Mouse (Mus musculus): Measurements from ENCODE around the gene Pdzk1. TPM values are rescaled to one million over a fixed set of nuclear protein-coding genes. Genes with fewer than 3 reads are reported as not detected.

Gene Pdzk1
- total RNA-seq, 4 experiments from 2014 or later: not detected

DNA sequence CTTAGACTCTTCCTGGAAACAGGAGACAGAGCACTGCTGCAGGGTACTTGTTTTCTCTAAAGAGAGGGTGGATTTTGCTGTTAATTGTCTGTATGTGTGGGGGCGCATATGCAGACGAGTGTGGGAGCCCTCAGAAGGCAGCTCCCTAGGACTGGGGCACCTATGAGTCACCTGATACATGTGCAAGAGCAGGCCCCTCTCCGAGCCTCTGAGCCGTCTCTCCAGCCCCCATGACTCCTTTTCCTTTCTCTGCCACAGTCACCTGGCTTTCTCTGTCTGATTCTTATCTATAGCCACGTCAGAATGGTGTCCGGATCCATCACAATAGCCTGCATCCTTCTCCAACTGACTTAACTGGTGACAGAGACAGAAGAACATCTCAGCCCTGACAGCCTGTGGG is 52.5 kb downstream of the Pdzk1 start:
- DNase-seq (ENCODE audit: low spot score in 2 of 2): no peak

DNA sequence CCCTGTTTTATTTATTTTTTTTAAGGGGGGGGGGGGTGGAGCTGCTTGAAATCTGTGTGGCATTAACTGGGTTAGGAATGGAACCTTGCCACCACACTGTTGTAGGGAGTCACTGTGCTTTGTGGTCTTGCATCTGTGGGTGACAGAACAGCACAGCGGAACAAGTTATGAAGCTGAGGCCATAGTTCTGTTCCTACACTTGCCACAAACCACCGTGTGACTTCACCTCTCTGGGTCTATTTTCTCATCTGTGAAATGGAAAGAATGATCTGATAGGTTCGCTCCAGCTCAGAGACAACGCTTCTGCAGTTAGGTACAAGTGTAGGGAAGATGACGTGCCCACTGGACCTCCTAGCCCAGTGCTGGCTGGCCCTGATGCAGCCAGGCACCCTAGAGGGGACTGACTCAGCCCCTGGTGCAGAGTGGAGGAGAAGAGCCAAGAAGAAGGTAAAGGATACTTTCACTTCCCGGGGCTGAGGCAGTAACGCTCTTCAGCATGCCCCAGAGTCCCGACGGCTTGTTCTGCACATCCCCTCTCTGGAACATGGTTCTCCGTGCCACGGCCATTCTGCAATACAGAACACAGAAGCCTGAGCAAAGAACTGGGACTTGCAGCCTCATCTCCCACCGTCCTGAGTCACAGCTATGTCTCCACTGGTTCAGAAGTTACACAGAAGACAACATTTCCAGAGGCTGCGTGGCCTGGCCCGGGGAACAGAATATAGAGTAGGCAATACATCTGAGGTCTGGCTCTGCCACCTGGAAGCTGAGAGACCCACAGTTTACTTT is 53.2 kb downstream of the Pdzk1 start:
- no peak for DNase-seq (ENCODE audit: low spot score in 2 of 2)

DNA sequence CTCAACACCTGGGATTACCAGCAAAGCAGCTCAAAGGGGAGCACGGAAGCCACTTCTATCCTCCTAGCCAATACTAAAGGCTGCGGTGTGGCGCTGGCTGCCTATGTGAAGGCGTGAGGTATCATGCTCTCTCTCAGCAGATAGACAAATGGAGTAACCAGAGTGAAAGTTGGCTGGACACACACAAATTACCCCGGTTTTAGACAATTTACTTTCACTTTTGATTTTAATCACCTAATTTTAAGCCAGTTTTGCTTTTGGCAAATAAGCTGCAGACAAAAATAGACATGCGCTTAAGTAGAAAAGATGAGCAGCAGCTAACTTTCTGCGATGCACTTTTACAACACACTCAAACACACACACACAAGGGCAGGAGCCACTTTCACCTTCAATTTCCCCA is 54.6 kb downstream of the Pdzk1 start:
- DNase-seq (ENCODE audit: low spot score in 2 of 2): no peak

DNA sequence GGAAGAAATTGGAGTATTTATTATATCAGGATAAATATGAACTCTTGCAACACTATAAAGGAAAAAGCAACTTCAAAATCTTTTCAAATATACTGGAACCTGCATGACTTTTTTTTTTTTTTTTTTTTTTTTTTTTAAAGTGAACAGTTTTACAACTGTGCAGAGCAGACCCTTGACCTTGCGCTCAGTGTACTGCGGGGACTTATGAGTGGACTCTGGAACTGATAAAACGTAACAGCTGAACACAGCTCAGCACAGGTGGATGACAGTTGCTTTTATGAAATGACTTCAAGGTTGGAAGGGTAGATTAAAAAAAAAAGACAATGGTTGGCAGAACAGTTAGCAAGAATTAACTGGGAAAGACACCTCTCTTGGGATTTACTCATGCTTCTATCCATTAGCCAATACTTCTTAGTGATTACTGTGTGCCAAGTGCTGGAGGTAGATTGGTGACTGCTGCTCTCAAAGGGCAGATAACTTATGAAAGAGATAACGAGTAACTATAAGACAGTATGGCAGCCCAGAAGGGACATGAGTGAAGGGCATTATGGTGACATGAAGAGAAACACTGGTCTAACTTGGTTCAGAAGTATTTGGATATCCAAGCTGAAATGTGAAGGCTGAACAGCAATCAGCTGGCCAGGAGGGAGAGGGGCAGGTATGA is 73.4 kb downstream of the Pdzk1 start:
- DNase-seq (ENCODE audit: low spot score in 2 of 2): no peak

DNA sequence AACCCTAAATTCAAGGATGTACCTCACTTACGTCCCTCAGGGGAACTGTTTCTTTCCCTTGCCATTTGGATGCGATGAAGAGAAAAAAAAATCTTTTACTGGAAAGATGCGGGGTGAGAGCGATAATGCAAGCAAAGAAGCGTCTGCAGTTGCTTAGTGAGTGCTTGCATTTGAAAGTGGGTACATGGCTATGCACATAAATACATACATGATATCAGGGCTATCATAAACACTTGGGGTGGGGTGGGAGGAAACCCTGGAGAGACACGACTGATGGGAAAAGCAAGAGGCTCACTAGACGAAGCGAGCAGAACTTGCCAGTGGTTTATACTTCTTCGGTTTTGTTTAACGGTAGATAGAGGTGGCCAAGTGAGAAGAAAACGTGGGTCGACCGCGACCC is 75.3 kb downstream of the Pdzk1 start, which contains the start of gene Gja5:
Gene Gja5, plus strand, starts transcription at position 301 of the 400 bp plus-strand sequence.
- DNase-seq (ENCODE audit: low spot score in 2 of 2): no peak

DNA sequence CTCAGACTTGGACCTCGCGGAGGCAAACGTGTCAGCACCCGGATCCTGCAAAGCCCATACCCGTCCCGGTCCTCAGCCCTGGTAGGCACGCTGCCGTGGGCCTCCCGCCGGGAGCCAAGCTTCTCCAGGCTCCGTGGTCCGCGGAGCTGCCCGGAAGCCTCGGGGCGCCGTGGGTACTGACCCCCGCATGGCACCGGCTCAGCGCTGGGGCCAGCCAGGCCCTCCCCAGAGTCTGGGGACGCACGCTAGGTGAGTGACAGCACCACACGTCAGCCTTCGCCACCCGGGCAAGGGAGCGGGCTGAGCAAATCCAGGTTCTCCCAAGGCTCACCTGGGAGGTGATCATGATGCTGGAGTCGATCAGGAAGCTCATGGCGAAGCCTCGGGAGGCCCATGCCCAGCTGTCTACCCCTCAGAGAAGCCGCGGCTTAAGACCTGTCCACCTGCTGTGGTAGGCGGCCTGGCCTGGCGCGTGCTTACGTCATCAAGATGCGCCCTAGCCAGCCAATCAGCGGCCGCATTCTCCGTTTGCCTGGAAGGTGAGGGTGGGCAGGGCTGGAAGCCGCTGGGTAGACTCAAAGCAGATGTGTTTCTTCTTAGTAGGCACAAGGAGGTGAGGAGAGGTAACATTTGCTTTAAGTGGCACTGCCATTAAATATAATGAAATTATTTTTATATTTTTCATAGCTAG is 75.9 kb downstream of the Pdzk1 start, which contains the start of gene Gpr89:
Gene Gpr89, minus strand, starts transcription at position 496 of the 691 bp plus-strand sequence.
- peak; percentile 83 to 84 for DNase-seq (ENCODE audit: low spot score in 2 of 2)

DNA sequence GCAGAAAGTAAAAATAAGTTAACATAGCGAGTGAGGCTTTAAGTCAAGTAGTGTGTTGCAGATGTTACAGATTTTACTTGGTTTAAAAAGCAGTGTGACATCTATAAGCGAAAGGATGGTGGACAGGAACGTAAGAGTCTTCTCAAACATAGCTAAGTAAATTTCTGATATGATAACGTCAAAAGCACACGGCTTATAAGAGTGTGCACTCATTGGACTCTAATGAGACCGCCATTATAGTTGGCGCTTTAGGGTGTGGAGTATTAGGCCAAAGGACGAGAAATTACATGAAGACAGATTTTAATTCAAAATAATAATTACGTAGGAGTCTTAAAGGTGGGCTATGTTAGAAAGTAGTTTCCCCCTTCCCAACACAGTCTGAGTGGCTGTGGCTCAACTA is 76.5 kb downstream of the Pdzk1 start:
- no peak for DNase-seq (ENCODE audit: low spot score in 2 of 2)

Other genes starting within 250 kb of the Pdzk1 start
- 10 to 100 TPM; 39.8 to 59.8 (median 51.8) TPM for gene Polr3gl, start 235.1 kb upstream of the Pdzk1 start, total RNA-seq (2022)
- gene Ankrd34a, start 232.6 kb upstream of the Pdzk1 start, total RNA-seq (2022): 1 to 10 TPM in 2 of 4 experiments, under 1 TPM in 2; 0.64 to 1.6 (median 1.1) TPM
- gene Lix1l, start 228.1 kb upstream of the Pdzk1 start, total RNA-seq (2022): 1 to 10 TPM; 3.5 to 6.8 (median 4.4) TPM
- gene Rbm8a, start 199.4 kb upstream of the Pdzk1 start, total RNA-seq (2022): 10 to 100 TPM; 17.0 to 25.1 (median 22.7) TPM
- 10 to 100 TPM; 23.3 to 31.3 (median 28.0) TPM for gene Pex11b, start 193.9 kb upstream of the Pdzk1 start, total RNA-seq (2022)
- not detected for gene Gm42957, start 193.8 kb upstream of the Pdzk1 start, total RNA-seq (2022)
- gene Itga10, start 183.7 kb upstream of the Pdzk1 start, total RNA-seq (2022): under 1 TPM; 0.31 to 0.56 (median 0.40) TPM
- gene Ankrd35, start 159.2 kb upstream of the Pdzk1 start, total RNA-seq (2022): under 1 TPM; 0.24 to 0.48 (median 0.40) TPM
- 1 to 10 TPM; 4.9 to 7.4 (median 6.0) TPM for gene Pias3, start 132.9 kb upstream of the Pdzk1 start, total RNA-seq (2022)
- under 1 TPM; 0.39 to 0.68 (median 0.54) TPM for gene Nudt17, start 120.7 kb upstream of the Pdzk1 start, total RNA-seq (2022)
- gene Polr3c, start 101.7 kb upstream of the Pdzk1 start, total RNA-seq (2022): 10 to 100 TPM; 24.4 to 27.5 (median 26.3) TPM
- 10 to 100 TPM; 58.9 to 79.6 (median 70.5) TPM for gene Rnf115, start 101.6 kb upstream of the Pdzk1 start, total RNA-seq (2022)
- not detected for gene Cd160, start 67 bp downstream of the Pdzk1 start, total RNA-seq (2022)
- 1 to 10 TPM in 3 of 4 experiments, under 1 TPM in 1; 0.83 to 2.9 (median 1.5) TPM for gene Gja5, start 75.4 kb downstream of the Pdzk1 start, total RNA-seq (2022)
- 10 to 100 TPM; 19.9 to 23.1 (median 21.4) TPM for gene Gpr89, start 76.1 kb downstream of the Pdzk1 start, total RNA-seq (2022)
- not detected for gene Gja8, start 96.7 kb downstream of the Pdzk1 start, total RNA-seq (2022)